Mouse (Mus musculus) adrenal gland, adult 8-10 months (tissue): ENCODE results near the gene Cmya5. TPM values are rescaled to one million over a fixed set of nuclear protein-coding genes. Genes with fewer than 3 reads are reported as not detected.

ENCODE experiments used
- total RNA-seq, 4 experiments: library from RNA; stranded (reverse); gene quantifications; 2 replicates each; pipeline ENCODE4 v1.2.4; 2022

Gene Cmya5
- total RNA-seq, 4 experiments from 2014 or later: 0.23 to 0.65 (median 0.43) TPM

Other genes with a start within 250 kb of the Cmya5 start
- gene Tent2, start 47.7 kb upstream of the Cmya5 start, total RNA-seq: 10 to 100 TPM; 27.2 to 49.5 (median 35.1) TPM
- 10 to 100 TPM; 27.3 to 38.2 (median 32.2) TPM for gene Homer1, start 154.9 kb upstream of the Cmya5 start, total RNA-seq